Mouse (Mus musculus): ENCODE measurements around the gene Abcb8.

DNA sequence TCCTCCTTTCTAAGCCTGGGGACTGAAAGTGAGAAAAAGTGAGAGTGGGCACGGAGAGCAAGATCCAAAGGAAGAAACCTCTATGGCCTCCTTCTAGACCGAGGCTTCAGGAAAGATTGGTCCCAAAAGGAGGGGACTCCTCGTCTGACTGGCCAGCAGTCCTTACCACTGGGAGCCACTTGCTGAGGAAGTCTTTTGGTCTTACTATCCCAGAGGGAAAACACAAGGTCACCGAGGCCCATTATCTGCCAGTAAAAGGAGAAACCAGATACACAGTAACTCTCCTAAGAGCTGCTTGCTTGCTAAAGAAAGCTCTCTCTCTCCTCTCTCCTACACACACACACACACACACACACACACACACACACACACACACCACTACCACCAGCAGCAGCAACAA is 40.1 kb upstream of the Abcb8 start:
- TF ChIP-seq MAFK (IDR thresholded peaks at IDR 0.05; ENCODE audit: insufficient read depth, low read depth, low read length): no peak
- TF ChIP-seq ZNF384 (IDR thresholded peaks at IDR 0.05; ENCODE audit: low read depth, low read length): no peak
- no peak for TF ChIP-seq ZC3H11A (IDR thresholded peaks at IDR 0.05; ENCODE audit: borderline replicate concordance, low read depth, low read length)
- TF ChIP-seq CHD2 (IDR thresholded peaks at IDR 0.05; ENCODE audit: low read depth, low read length): no peak

All from ES-E14 (cell line).